Comparison of ENCODE assay signal across 8 mouse cellular contexts in the genomic region with DNA sequence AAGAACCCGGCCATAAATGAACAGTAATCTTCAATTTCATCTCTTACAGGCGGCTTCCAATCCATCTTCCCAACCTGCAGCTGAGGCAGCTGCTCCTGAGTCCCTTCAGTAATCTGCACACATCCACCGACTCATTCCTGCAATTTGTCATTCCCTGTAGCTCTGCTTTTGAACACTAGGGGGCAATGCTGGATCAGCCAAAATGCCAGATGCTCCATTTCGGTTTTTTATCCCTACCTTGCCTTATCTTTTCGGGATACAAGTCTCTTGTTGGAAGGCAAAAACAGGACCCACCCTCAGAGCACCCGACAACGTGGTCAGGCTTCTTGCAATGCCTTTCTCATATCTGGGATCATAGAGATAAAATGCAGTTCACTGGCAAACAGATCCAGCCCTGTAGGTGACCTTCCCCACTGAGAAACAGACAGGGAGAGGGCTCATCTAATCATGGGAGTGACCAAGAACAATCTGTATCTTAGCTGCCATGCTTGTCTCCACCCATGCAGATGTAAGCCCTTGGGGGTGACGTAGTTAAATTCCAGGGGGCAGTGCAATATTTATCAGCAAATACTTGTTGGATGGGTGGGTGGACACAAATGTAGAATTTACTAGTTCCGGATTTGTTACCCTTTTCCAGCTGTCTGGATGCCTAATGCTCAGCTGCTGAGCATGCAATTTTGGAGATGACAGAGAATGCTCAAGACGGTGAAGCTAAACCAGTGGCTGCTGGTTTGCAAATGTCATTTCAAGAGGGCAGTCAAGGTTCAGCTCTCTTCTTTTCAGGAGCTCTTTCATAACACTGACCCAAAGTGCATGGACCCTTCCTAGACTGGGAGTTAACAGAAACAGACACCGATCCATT.
DNase-seq lines count a peak whose midpoint lies in the region; ATAC-seq and TF ChIP-seq lines count a peak whose summit lies in the region.

No protein-coding gene starts in this region.

- H3K4me3 ChIP-seq in embryonic facial prominence, embryonic 10.5 days, result no peak overlapping the region
- no peak overlapping the region for H3K4me3 ChIP-seq in heart, adult 2 months
- no peak overlapping the region for H3K4me3 ChIP-seq in kidney, adult 2 months (ENCODE audit: insufficient read depth, low read depth, low read length)
- H3K4me3 ChIP-seq in midbrain, embryonic 11.5 days (ENCODE audit: low read depth, low read length), result no peak overlapping the region

- H3K27me3 ChIP-seq in embryonic facial prominence, embryonic 10.5 days (replicated peaks; ENCODE audit: low read depth, poor library complexity, severe bottlenecking), result peaks cover 6% of the 10 kb centered on the region
- no peaks in the 10 kb centered on the region for H3K27me3 ChIP-seq in heart, adult 2 months (ENCODE audit: control insufficient read depth, insufficient read depth, low read length)
- H3K27me3 ChIP-seq in kidney, adult 2 months (replicated peaks; ENCODE audit: control insufficient read depth, insufficient read depth, low read length), result no peaks in the 10 kb centered on the region; the same call in 1 of the 2 replicates
- H3K27me3 ChIP-seq in midbrain, embryonic 11.5 days (ENCODE audit: control insufficient read depth, insufficient read depth, low read length), result no peaks in the 10 kb centered on the region

- no peak for TF ChIP-seq POLR2A in heart, adult 2 months (IDR thresholded peaks at IDR 0.05; ENCODE audit: insufficient read depth, low read depth, low read length)
- TF ChIP-seq POLR2A in kidney, adult 2 months (IDR thresholded peaks at IDR 0.05; ENCODE audit: low read depth, low read length), result no peak

- WGBS in embryonic facial prominence, embryonic 10.5 days, result 33% methylated on average over 11 of the region's 11 CpGs
- WGBS in heart, adult 2 months, result 25% methylated on average over 11 of the region's 11 CpGs
- 21% methylated on average over 11 of the region's 11 CpGs for WGBS in kidney, adult 2 months
- 31% methylated on average over 11 of the region's 11 CpGs for WGBS in midbrain, embryonic 11.5 days

- H3K79me2 ChIP-seq in heart, adult 2 months (replicated peaks; ENCODE audit: control insufficient read depth, insufficient read depth, low read length), result no peaks in the 10 kb centered on the region

- no peak overlapping the region for H3K27ac ChIP-seq in embryonic facial prominence, embryonic 10.5 days (replicated peaks)
- H3K27ac ChIP-seq in heart, adult 2 months, result no peak overlapping the region
- no peak overlapping the region for H3K27ac ChIP-seq in kidney, adult 2 months (ENCODE audit: insufficient read depth, low read depth, low read length)
- no peak overlapping the region for H3K27ac ChIP-seq in midbrain, embryonic 11.5 days (ENCODE audit: low read depth, low read length)

- DNase-seq in 3134 (ENCODE audit: extremely low read depth, insufficient read length, low spot score), result peak; percentile 34
- DNase-seq in adrenal gland, postnatal 10 days, result peak; percentile 79
- DNase-seq in embryonic facial prominence, embryonic 10.5 days (ENCODE audit: low spot score), result peak; percentile 71
- peak; percentile 37 to 59 for DNase-seq in heart, adult 2 months
- peak; percentile 66 for DNase-seq in kidney, adult 2 months
- DNase-seq in left cerebral cortex, postnatal 36 days (ENCODE audit: low spot score in 2 of 2), result peak; percentile 72 to 84
- peak; percentile 97 for DNase-seq in midbrain, embryonic 11.5 days (ENCODE audit: low spot score, missing footprints)
- DNase-seq in spleen, adult 12 weeks (ENCODE audit: low spot score), result peak; percentile 19

- no peak for TF ChIP-seq EP300 in heart, adult 2 months (IDR thresholded peaks at IDR 0.05; ENCODE audit: insufficient read depth, low read depth, low read length)

- H3K9me3 ChIP-seq in embryonic facial prominence, embryonic 10.5 days, result no peaks in the 10 kb centered on the region
- H3K9me3 ChIP-seq in midbrain, embryonic 11.5 days (ENCODE audit: control insufficient read depth, low read length), result no peaks in the 10 kb centered on the region

- ATAC-seq in midbrain, embryonic 11.5 days (ENCODE audit: low FRiP score), result no peak

- no peak overlapping the region for H3K4me2 ChIP-seq in midbrain, embryonic 11.5 days

- intact Hi-C loops in heart, adult 2 months (cut with DNase I), result loop anchor here (1.0 to 10.0 kb wide), 5 partner anchors 89 to 430 kb away; no protein-coding TSS in a partner anchor
- intact Hi-C loops in left cerebral cortex, postnatal 36 days (cut with DNase I), result loop anchor here (1.0 to 10.0 kb wide), 4 partner anchors 88 to 430 kb away; no protein-coding TSS in a partner anchor

- peak; percentile 93 for TF ChIP-seq CTCF in heart, adult 2 months (IDR thresholded peaks at IDR 0.05)
- peak; percentile 77 for TF ChIP-seq CTCF in kidney, adult 2 months (conservative IDR thresholded peaks at IDR 0.05; ENCODE audit: insufficient read depth, insufficient read length, low read depth, low read length)

- peaks cover 2% of the 10 kb centered on the region; the same call in 1 of the 2 replicates for H3K4me1 ChIP-seq in embryonic facial prominence, embryonic 10.5 days
- H3K4me1 ChIP-seq in heart, adult 2 months (ENCODE audit: control insufficient read depth, insufficient read depth, low read length), result peaks cover 1% of the 10 kb centered on the region; the same call in 1 of the 2 replicates
- H3K4me1 ChIP-seq in kidney, adult 2 months (ENCODE audit: control insufficient read depth, insufficient read depth, low read length), result no peaks in the 10 kb centered on the region
- no peaks in the 10 kb centered on the region; the same call in 1 of the 2 replicates for H3K4me1 ChIP-seq in midbrain, embryonic 11.5 days (ENCODE audit: control insufficient read depth, insufficient read depth, low read length)

- no peaks in the 10 kb centered on the region for H3K36me3 ChIP-seq in embryonic facial prominence, embryonic 10.5 days (replicated peaks)
- no peaks in the 10 kb centered on the region for H3K36me3 ChIP-seq in heart, adult 2 months (ENCODE audit: control insufficient read depth, insufficient read depth, low read length)
- no peaks in the 10 kb centered on the region for H3K36me3 ChIP-seq in kidney, adult 2 months (ENCODE audit: control insufficient read depth, insufficient read depth, low read length)
- H3K36me3 ChIP-seq in midbrain, embryonic 11.5 days (ENCODE audit: control insufficient read depth, insufficient read depth, low read length), result no peaks in the 10 kb centered on the region

- H3K9ac ChIP-seq in heart, adult 2 months (ENCODE audit: low read depth, low read length), result no peak overlapping the region
- no peak overlapping the region for H3K9ac ChIP-seq in midbrain, embryonic 11.5 days (ENCODE audit: low read length)

Comparison
In these comparisons a context has a peak if more than half of its experiments do, and no peak if none do; other contexts are left out.
1. DNase-seq: peak in every context shown above with its lines; median percentile 97 in midbrain, embryonic 11.5 days; 79 in adrenal gland, postnatal 10 days; 78 in left cerebral cortex, postnatal 36 days; 71 in embryonic facial prominence, embryonic 10.5 days; 66 in kidney, adult 2 months; 48 in heart, adult 2 months; 34 in 3134; 19 in spleen, adult 12 weeks.